Mouse (Mus musculus) neural tube, embryonic 11.5 days (tissue): ENCODE measurements around the gene Ubr2. TPM values are rescaled to one million over a fixed set of nuclear protein-coding genes. Genes with fewer than 3 reads are reported as not detected.

ENCODE experiments used
- polyA plus RNA-seq: library from polyadenylated mRNA; unstranded; fragments of >200 nt; fragmentation: Nextera tagmentation; extraction: Ambion mirVana; gene quantifications from 2 replicates; pipeline ENCODE4 v1.2.1, GENCODE M21; 2014

The Ubr2 gene
- polyA plus RNA-seq, 1 experiment from 2014 or later: 20.8 TPM

Other genes starting within 250 kb of the Ubr2 start
- gene Ptcra, start 246.8 kb downstream of the Ubr2 start, polyA plus RNA-seq: 0.38 and 0.95 TPM in 2 replicates
- 45.7 and 47.8 TPM in 2 replicates for gene 2310039H08Rik, start 237.9 kb downstream of the Ubr2 start, polyA plus RNA-seq
- gene Rpl7l1, start 227.9 kb downstream of the Ubr2 start, polyA plus RNA-seq: 147 and 150 TPM in 2 replicates
- 6.7 and 8.4 TPM in 2 replicates for gene Bicral, start 152.1 kb downstream of the Ubr2 start, polyA plus RNA-seq
- gene Tbcc, start 119.9 kb downstream of the Ubr2 start, polyA plus RNA-seq: 74.8 and 79.0 TPM in 2 replicates
- gene Prph2, start 100.1 kb downstream of the Ubr2 start, polyA plus RNA-seq: not detected in 2 replicates